ENCODE assay signal across 17 mouse cellular contexts in the genomic region with DNA sequence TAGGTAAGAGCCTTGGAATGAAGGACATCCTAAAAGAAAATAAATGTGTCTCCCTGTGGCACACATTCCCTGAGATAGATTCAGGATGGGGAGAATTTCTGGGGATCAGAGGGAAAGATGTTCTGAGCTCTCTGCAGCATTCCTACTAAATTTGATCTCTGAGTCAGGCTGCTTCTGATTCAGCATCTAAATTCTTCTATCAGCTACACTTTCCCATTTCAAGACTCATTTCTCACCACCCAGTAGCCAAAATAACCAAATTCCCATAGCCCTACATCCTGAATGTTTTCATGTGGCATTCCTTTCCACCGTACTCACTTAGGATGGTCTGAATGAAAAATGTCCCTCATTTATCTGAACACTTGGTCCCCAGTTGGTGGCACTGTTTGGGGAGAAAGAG.
"Had no signal": no experiment of that assay in that cellular context is flagged by ENCODE, and none has a peak within 500 bp of the region (broad histone marks: within the 10 kb centered on the region; RNA-seq: fewer than 3 reads in every experiment).

No protein-coding gene starts in this region.

- H3K9me3 ChIP-seq: midbrain, embryonic 10.5 days; midbrain, embryonic 12.5 days; neural tube, embryonic 13.5 days; neural tube, embryonic 15.5 days had no signal

- H3K4me1 ChIP-seq: midbrain, embryonic 10.5 days; midbrain, embryonic 12.5 days; neural tube, embryonic 13.5 days; neural tube, embryonic 15.5 days had no signal

- H3K4me3 ChIP-seq: midbrain, embryonic 10.5 days; midbrain, embryonic 12.5 days; myocyte; neural tube, embryonic 13.5 days; neural tube, embryonic 15.5 days had no signal

- H3K36me3 ChIP-seq: midbrain, embryonic 10.5 days; midbrain, embryonic 12.5 days; neural tube, embryonic 13.5 days; neural tube, embryonic 15.5 days had no signal

- H3K27me3 ChIP-seq: midbrain, embryonic 12.5 days; neural tube, embryonic 13.5 days; neural tube, embryonic 15.5 days had no signal

- DNase-seq: lung, embryonic 14.5 days; lung, postnatal 10 days; lung, postnatal 4 days; midbrain, embryonic 14.5 days; retina, postnatal 1 day; right cerebral cortex, adult 18-20 months; right cerebral cortex, postnatal 25 days; right cerebral cortex, postnatal 4 days; spleen, adult 18-20 months; thymus, adult 18-20 months; thymus, postnatal 25 days; thymus, postnatal 4 days had no signal

- H3K27ac ChIP-seq: midbrain, embryonic 10.5 days; midbrain, embryonic 12.5 days; neural tube, embryonic 13.5 days; neural tube, embryonic 15.5 days had no signal
